Mouse (Mus musculus) heart, embryonic 10.5 days (tissue): Measurements from ENCODE around the gene Ufd1. TPM values are rescaled to one million over a fixed set of nuclear protein-coding genes. Genes with fewer than 3 reads are reported as not detected.

ENCODE experiments used
- DNase-seq: peaks from one replicate; pipeline ENCODE4 v3.0.0-alpha.2; 2017; ENCODE audit warnings: low spot score
- H3K27ac ChIP-seq: fragments of 300-500 bp; sonication (generic); 2 replicates; pipeline ENCODE4 v1.5.1; 2016; ENCODE audit warnings: mild to moderate bottlenecking
- H3K27me3 ChIP-seq: fragments of 300-500 bp; sonication (generic); 2 replicates; pipeline ENCODE4 v1.6.1; 2016; ENCODE audit warnings: mild to moderate bottlenecking; ENCODE audit not compliant: poor library complexity, insufficient read depth, severe bottlenecking
- H3K36me3 ChIP-seq: fragments of 300-500 bp; sonication (generic); 2 replicates; pipeline ENCODE4 v1.6.1; 2016; ENCODE audit warnings: mild to moderate bottlenecking, moderate library complexity
- H3K4me1 ChIP-seq: fragments of 300-500 bp; sonication (generic); 2 replicates; pipeline ENCODE4 v1.6.1; 2016; ENCODE audit warnings: mild to moderate bottlenecking
- H3K4me3 ChIP-seq: fragments of 300-500 bp; sonication (generic); 2 replicates; pipeline ENCODE4 v1.5.1; 2016; ENCODE audit warnings: mild to moderate bottlenecking, moderate library complexity
- H3K9me3 ChIP-seq: fragments of 300-500 bp; sonication (generic); 2 replicates; pipeline ENCODE4 v1.6.1; 2016; ENCODE audit warnings: mild to moderate bottlenecking, moderate library complexity
- WGBS: fragments of 180-500 bp; shearing (Covaris S2); methylation state at CpG from one replicate; pipeline ENCODE4 v1.1.7; 2016; 5-methylcytosine and 5-hydroxymethylcytosine counted together
- polyA plus RNA-seq: library from polyadenylated mRNA; unstranded; fragments of >200 nt; fragmentation: Nextera tagmentation; extraction: Ambion mirVana; gene quantifications from 2 replicates; pipeline ENCODE4 v1.2.1, GENCODE M21; 2016

Gene Ufd1
- polyA plus RNA-seq, 1 experiment from 2014 or later, result 85.2 TPM

GRCm38 (mm10) chr16:18876442-18877308, 65.1 kb downstream of the Ufd1 start, which contains the start of the genes Mrpl40 and Hira:
Gene Mrpl40 (minus strand): TSS chr16:18876862.
Gene Hira (plus strand): TSS chr16:18877037.
- Histone ChIP-seq H3K27ac (peak within 1 kb of the TSS; percentile 93), H3K4me3 (peak within 1 kb of the TSS; percentile 91), H3K9me3 (no peaks in the 10 kb centered on the region), H3K27me3 (no peaks in the 10 kb centered on the region), H3K4me1 (peaks cover 10% of the 10 kb centered on the region), H3K36me3 (peaks cover 45% of the 10 kb centered on the region)
- WGBS, result under 1% methylated on average over 93 of the region's 93 CpGs
- peak; percentile 97 for DNase-seq

- no peaks in the 10 kb centered on the region for H3K9me3 ChIP-seq
- H3K36me3 ChIP-seq, result peaks cover 36% of the 10 kb centered on the region
- H3K4me1 ChIP-seq, result peaks cover 10% of the 10 kb centered on the region
- peak overlapping the region; percentile 93 for H3K27ac ChIP-seq
- H3K27me3 ChIP-seq, result no peaks in the 10 kb centered on the region
- peak overlapping the region; percentile 91 for H3K4me3 ChIP-seq
- under 1% methylated on average over 43 of the region's 43 CpGs for WGBS
- DNase-seq, result peak; percentile 87
Observed at GRCm38 (mm10) chr16:18877386-18878090, 66.0 kb downstream of the Ufd1 start.

- peak overlapping the region; percentile 93 for H3K27ac ChIP-seq
- peaks cover 10% of the 10 kb centered on the region for H3K4me1 ChIP-seq
- no peaks in the 10 kb centered on the region for H3K9me3 ChIP-seq
- peaks cover 33% of the 10 kb centered on the region for H3K36me3 ChIP-seq
- no peaks in the 10 kb centered on the region for H3K27me3 ChIP-seq
- 31% methylated on average over 20 of the region's 20 CpGs for WGBS
- peak overlapping the region; percentile 91 for H3K4me3 ChIP-seq
- DNase-seq, result no peak
Observed at GRCm38 (mm10) chr16:18878091-18878720, 66.6 kb downstream of the Ufd1 start.

GRCm38 (mm10) chr16:18884044-18884443, 72.5 kb downstream of the Ufd1 start:
- Histone ChIP-seq H3K36me3 (peaks cover 33% of the 10 kb centered on the region; the same call in 1 of the 2 replicates), H3K27me3 (no peaks in the 10 kb centered on the region)

More at GRCm38 (mm10) chr16:18884044-18884443, 72.5 kb downstream of the Ufd1 start:
- DNase-seq, result no peak
- Histone ChIP-seq H3K4me1 (peaks cover 5% of the 10 kb centered on the region; the same call in 1 of the 2 replicates), H3K27ac (no peak overlapping the region), H3K9me3 (no peaks in the 10 kb centered on the region), H3K4me3 (no peak overlapping the region)

Other genes with a start within 250 kb of the Ufd1 start
- 1.00 and 6.9 TPM in 2 replicates for gene Tbx1, start 221.1 kb upstream of the Ufd1 start, polyA plus RNA-seq
- gene Gp1bb, start 189.4 kb upstream of the Ufd1 start, polyA plus RNA-seq, result 6.0 and 7.4 TPM in 2 replicates
- 0.26 and 1.1 TPM in 2 replicates for gene Gm49601, start 185.4 kb upstream of the Ufd1 start, polyA plus RNA-seq
- 4.3 and 11.7 TPM in 2 replicates for gene Sept5, start 181.8 kb upstream of the Ufd1 start, polyA plus RNA-seq
- 3.2 and 18.4 TPM in 2 replicates for gene Cldn5, start 34.9 kb upstream of the Ufd1 start, polyA plus RNA-seq
- 50.8 and 58.4 TPM in 2 replicates for gene Cdc45, start 208 bp downstream of the Ufd1 start, polyA plus RNA-seq
- 41.3 and 47.4 TPM in 2 replicates for gene 2510002D24Rik, start 24.8 kb downstream of the Ufd1 start, polyA plus RNA-seq
- gene Gm28539, start 24.8 kb downstream of the Ufd1 start, polyA plus RNA-seq, result not detected in 2 replicates
- 123 and 138 TPM in 2 replicates for gene Mrpl40, start 65.1 kb downstream of the Ufd1 start, polyA plus RNA-seq
- gene Hira, start 65.3 kb downstream of the Ufd1 start, polyA plus RNA-seq, result 13.4 and 23.1 TPM in 2 replicates